Mouse (Mus musculus): ENCODE measurements at regions not wholly inside any gene's neighbourhood (a gene's known extent, or its start where the extent isn't known, plus 50 kb on each side); places are given as distances from the start of the nearest gene placed in this dataset.

DNA sequence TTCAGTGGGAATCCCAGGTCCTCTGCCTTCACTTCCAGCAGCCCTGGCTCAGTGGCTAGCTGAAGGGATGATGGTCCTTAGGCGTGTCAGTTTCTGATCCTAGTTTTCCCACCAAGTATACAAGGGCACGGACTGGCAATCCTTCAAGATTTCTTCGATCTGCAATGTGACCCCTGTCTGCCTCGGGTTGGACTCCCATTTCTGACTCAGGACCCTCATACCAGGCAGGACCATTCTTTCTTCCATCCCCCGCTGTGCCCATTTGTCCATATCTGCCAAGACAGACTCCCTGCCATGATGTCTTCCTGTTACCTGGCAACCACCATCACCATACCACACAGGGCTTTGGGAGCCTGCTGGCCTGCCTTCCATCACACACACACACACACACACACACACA, 238.1 kb downstream of the Cbln1 start:
- WGBS, result 77% methylated on average over 5 of the region's 5 CpGs
- H3K4me2 ChIP-seq (replicated peaks; ENCODE audit: low read depth, low read length, severe bottlenecking), result no peak overlapping the region
- no peaks in the 10 kb centered on the region for H3K27me3 ChIP-seq (ENCODE audit: control insufficient read depth, insufficient read depth, low read length)
- ATAC-seq (ENCODE audit: low FRiP score, low read depth) (no peak), DNase-seq (ENCODE audit: low spot score) (no peak)
- no peak overlapping the region for H3K9ac ChIP-seq (ENCODE audit: low read depth, low read length, severe bottlenecking)
- no peaks in the 10 kb centered on the region for H3K9me3 ChIP-seq (ENCODE audit: control insufficient read depth, low read length)
- H3K4me3 ChIP-seq (replicated peaks; ENCODE audit: low read length), result no peak overlapping the region
- H3K4me1 ChIP-seq (ENCODE audit: control insufficient read depth, insufficient read depth, low read length), result peaks cover 15% of the 10 kb centered on the region
- no peak for TF ChIP-seq POLR2A (IDR thresholded peaks at IDR 0.05; ENCODE audit: borderline replicate concordance, extremely low read depth, insufficient read depth, insufficient read length)
- no peak overlapping the region for H3K27ac ChIP-seq (replicated peaks; ENCODE audit: low read depth, low read length)
- no peaks in the 10 kb centered on the region for H3K36me3 ChIP-seq (ENCODE audit: control insufficient read depth, insufficient read depth, low read length)

DNA sequence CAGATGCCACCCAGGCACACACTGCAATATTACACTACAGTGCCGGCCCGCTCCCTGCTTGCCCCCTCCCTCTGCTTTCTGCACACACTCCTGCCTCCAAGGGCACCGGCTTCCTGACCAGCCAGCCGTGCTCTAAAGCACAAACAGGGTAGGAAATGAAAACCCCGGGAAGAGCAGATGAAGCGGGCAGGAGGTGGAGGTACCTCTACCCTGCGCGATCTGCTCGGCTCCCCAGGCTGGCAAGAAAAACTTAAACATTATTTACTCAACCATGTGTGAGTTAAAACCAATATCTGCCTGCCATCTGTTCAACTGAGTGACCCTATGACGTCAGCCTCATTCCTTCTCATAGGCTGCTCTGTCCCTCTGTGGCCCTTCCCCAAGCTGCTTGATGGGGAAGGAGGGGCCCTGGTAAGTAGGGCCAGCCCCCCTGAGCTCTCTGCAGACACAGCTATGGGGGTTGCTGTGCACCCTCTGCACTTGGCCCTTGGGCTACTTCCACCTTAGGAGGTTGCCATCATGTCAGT, 238.5 kb downstream of the Cbln1 start:
- Histone ChIP-seq H3K9me3 (ENCODE audit: control insufficient read depth, low read length) (no peaks in the 10 kb centered on the region), H3K4me1 (ENCODE audit: control insufficient read depth, insufficient read depth, low read length) (peaks cover 15% of the 10 kb centered on the region), H3K36me3 (ENCODE audit: control insufficient read depth, insufficient read depth, low read length) (no peaks in the 10 kb centered on the region), H3K27me3 (ENCODE audit: control insufficient read depth, insufficient read depth, low read length) (no peaks in the 10 kb centered on the region), H3K9ac (ENCODE audit: low read depth, low read length, severe bottlenecking) (no peak overlapping the region), H3K27ac (replicated peaks; ENCODE audit: low read depth, low read length) (no peak overlapping the region), H3K4me2 (replicated peaks; ENCODE audit: low read depth, low read length, severe bottlenecking) (no peak overlapping the region; the same call in 1 of the 2 replicates), H3K4me3 (replicated peaks; ENCODE audit: low read length) (no peak overlapping the region)
- ATAC-seq (ENCODE audit: low FRiP score, low read depth), result peak; percentile 58; the same call in 1 of the 2 replicates
- peak; percentile 28 for DNase-seq (ENCODE audit: low spot score)
- 26% methylated on average over 10 of the region's 10 CpGs for WGBS
- TF ChIP-seq POLR2A (IDR thresholded peaks at IDR 0.05; ENCODE audit: borderline replicate concordance, extremely low read depth, insufficient read depth, insufficient read length), result no peak

DNA sequence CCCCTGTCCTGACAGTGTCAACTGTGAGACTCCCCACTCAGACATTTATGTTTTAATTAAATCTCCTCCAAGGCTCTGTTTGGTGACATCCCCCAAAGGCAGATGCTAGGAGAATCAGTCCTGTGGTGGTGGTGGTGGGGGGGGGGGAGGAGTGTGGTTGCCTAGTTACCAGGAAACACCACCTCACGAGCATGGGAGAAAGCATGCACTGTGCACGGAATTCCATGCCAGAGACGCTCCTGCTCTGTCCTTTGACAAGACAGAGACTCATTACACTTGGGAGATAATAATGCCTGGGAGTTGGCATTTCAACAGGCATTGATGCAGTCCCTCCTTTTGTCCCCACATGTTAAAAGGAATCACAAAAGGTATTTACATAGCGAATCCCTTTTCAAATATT, 240.6 kb downstream of the Cbln1 start:
- Histone ChIP-seq H3K9me3 (ENCODE audit: control insufficient read depth, low read length) (no peaks in the 10 kb centered on the region), H3K4me2 (replicated peaks; ENCODE audit: low read depth, low read length, severe bottlenecking) (no peak overlapping the region), H3K4me1 (ENCODE audit: control insufficient read depth, insufficient read depth, low read length) (peaks cover 15% of the 10 kb centered on the region), H3K27ac (replicated peaks; ENCODE audit: low read depth, low read length) (no peak overlapping the region), H3K27me3 (ENCODE audit: control insufficient read depth, insufficient read depth, low read length) (no peaks in the 10 kb centered on the region), H3K36me3 (ENCODE audit: control insufficient read depth, insufficient read depth, low read length) (no peaks in the 10 kb centered on the region), H3K9ac (ENCODE audit: low read depth, low read length, severe bottlenecking) (no peak overlapping the region), H3K4me3 (replicated peaks; ENCODE audit: low read length) (no peak overlapping the region)
- 53% methylated on average over 4 of the region's 4 CpGs for WGBS
- TF ChIP-seq POLR2A (IDR thresholded peaks at IDR 0.05; ENCODE audit: borderline replicate concordance, extremely low read depth, insufficient read depth, insufficient read length), result no peak
- no peak for DNase-seq (ENCODE audit: low spot score)
- ATAC-seq (ENCODE audit: low FRiP score, low read depth), result no peak

DNA sequence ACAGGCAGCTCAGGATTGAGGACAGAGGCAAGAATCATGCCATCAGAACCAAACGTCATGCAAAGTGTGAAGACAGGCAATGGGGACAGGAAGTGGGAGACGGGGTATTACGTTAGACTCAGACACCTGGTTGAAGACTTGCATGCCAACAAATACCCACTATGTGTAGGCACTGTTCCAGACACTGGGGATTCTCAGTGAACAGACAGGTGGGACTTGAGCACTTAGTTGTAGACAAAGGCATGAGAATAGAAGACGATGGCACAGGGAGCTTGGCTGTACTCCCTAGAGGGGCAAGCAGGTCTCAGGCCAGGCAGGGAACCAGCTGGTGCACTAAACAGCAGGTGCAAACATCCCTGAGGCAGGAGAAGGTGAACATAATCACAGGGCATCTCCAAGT, 242.3 kb downstream of the Cbln1 start:
- Histone ChIP-seq H3K9ac (ENCODE audit: low read depth, low read length, severe bottlenecking) (no peak overlapping the region), H3K27me3 (ENCODE audit: control insufficient read depth, insufficient read depth, low read length) (no peaks in the 10 kb centered on the region)
- WGBS, result 79% methylated on average over 4 of the region's 4 CpGs

DNA sequence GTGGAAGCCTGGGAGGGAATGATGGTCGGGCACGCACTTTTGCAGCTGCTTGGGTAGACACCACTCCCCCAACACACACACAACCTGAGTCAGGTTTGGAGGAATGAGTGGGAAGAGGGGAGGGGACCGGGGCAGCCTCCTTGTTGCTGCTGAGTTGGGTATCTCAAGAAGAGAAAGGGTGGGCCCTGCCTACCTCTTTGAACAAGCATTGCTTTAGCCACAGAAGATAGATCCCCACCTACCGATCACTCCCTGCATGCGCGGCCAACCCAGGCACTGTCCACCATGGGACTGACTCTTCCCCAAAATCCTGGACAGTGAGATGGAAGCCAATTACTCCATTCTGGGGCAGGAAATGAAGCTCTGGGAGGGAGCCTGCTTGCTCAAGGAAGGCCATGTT, 243.2 kb downstream of the Cbln1 start:
- 90% methylated on average over 6 of the region's 6 CpGs for WGBS

More for the DNA sequence above, 242.3 kb downstream of the Cbln1 start:
- peaks cover 8% of the 10 kb centered on the region for H3K4me1 ChIP-seq (ENCODE audit: control insufficient read depth, insufficient read depth, low read length)
- H3K4me2 ChIP-seq (replicated peaks; ENCODE audit: low read depth, low read length, severe bottlenecking), result no peak overlapping the region
- H3K27ac ChIP-seq (replicated peaks; ENCODE audit: low read depth, low read length), result no peak overlapping the region
- ATAC-seq (ENCODE audit: low FRiP score, low read depth) (no peak), DNase-seq (ENCODE audit: low spot score) (no peak)
- H3K36me3 ChIP-seq (ENCODE audit: control insufficient read depth, insufficient read depth, low read length), result no peaks in the 10 kb centered on the region
- no peak for TF ChIP-seq POLR2A (IDR thresholded peaks at IDR 0.05; ENCODE audit: borderline replicate concordance, extremely low read depth, insufficient read depth, insufficient read length)
- H3K4me3 ChIP-seq (replicated peaks; ENCODE audit: low read length), result no peak overlapping the region
- H3K9me3 ChIP-seq (ENCODE audit: control insufficient read depth, low read length), result no peaks in the 10 kb centered on the region

DNA sequence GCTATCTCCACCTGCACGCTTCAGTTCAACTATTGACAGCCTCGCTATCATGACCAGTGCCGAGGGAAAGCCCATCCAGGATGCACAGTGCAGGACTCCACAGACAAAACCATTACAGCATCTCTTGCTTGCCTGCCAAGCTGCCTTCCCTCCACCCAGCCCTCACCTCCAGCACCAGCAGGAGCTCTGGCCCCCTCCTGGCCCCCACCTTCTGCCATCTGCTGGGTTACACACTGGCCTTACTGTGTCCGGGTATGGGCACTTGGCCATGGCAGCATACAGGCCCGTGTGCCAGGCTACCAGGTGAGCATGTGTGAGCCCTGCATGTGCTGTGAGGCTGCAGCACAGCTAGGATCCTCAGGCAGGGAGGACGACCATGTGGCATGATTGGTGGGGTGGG, 243.6 kb downstream of the Cbln1 start:
- H3K36me3 ChIP-seq (ENCODE audit: control insufficient read depth, insufficient read depth, low read length), result no peaks in the 10 kb centered on the region
- no peak overlapping the region for H3K4me2 ChIP-seq (replicated peaks; ENCODE audit: low read depth, low read length, severe bottlenecking)
- no peak overlapping the region for H3K27ac ChIP-seq (replicated peaks; ENCODE audit: low read depth, low read length)
- TF ChIP-seq POLR2A (IDR thresholded peaks at IDR 0.05; ENCODE audit: borderline replicate concordance, extremely low read depth, insufficient read depth, insufficient read length), result no peak
- no peak for DNase-seq (ENCODE audit: low spot score)
- H3K4me3 ChIP-seq (replicated peaks; ENCODE audit: low read length), result no peak overlapping the region
- H3K4me1 ChIP-seq (ENCODE audit: control insufficient read depth, insufficient read depth, low read length), result peaks cover 2% of the 10 kb centered on the region; the same call in 1 of the 2 replicates
- WGBS, result 79% methylated on average over 6 of the region's 6 CpGs
- no peaks in the 10 kb centered on the region for H3K9me3 ChIP-seq (ENCODE audit: control insufficient read depth, low read length)
- no peaks in the 10 kb centered on the region for H3K27me3 ChIP-seq (ENCODE audit: control insufficient read depth, insufficient read depth, low read length)
- ATAC-seq (ENCODE audit: low FRiP score, low read depth), result no peak
- H3K9ac ChIP-seq (ENCODE audit: low read depth, low read length, severe bottlenecking), result no peak overlapping the region

More for the DNA sequence above, 243.2 kb downstream of the Cbln1 start:
- H3K4me2 ChIP-seq (replicated peaks; ENCODE audit: low read depth, low read length, severe bottlenecking), result no peak overlapping the region
- H3K27ac ChIP-seq (replicated peaks; ENCODE audit: low read depth, low read length), result no peak overlapping the region
- no peaks in the 10 kb centered on the region for H3K9me3 ChIP-seq (ENCODE audit: control insufficient read depth, low read length)
- no peak overlapping the region for H3K4me3 ChIP-seq (replicated peaks; ENCODE audit: low read length)
- H3K36me3 ChIP-seq (ENCODE audit: control insufficient read depth, insufficient read depth, low read length), result no peaks in the 10 kb centered on the region
- DNase-seq (ENCODE audit: low spot score), result no peak
- peaks cover 6% of the 10 kb centered on the region for H3K4me1 ChIP-seq (ENCODE audit: control insufficient read depth, insufficient read depth, low read length)
- no peak for ATAC-seq (ENCODE audit: low FRiP score, low read depth)
- TF ChIP-seq POLR2A (IDR thresholded peaks at IDR 0.05; ENCODE audit: borderline replicate concordance, extremely low read depth, insufficient read depth, insufficient read length), result no peak
- H3K27me3 ChIP-seq (ENCODE audit: control insufficient read depth, insufficient read depth, low read length), result no peaks in the 10 kb centered on the region
- no peak overlapping the region for H3K9ac ChIP-seq (ENCODE audit: low read depth, low read length, severe bottlenecking)
